Mouse (Mus musculus) adrenal gland, postnatal 10 days (tissue): ENCODE results near the gene Lgi4. TPM values are rescaled to one million over a fixed set of nuclear protein-coding genes. Genes with fewer than 3 reads are reported as not detected.

Experiments used
- DNase-seq: peaks from one replicate; pipeline ENCODE4 v3.0.0; 2021; ENCODE audit warnings: mixed read lengths
- total RNA-seq, 2 experiments: library from RNA; stranded (reverse); gene quantifications; 2 replicates each; pipeline ENCODE4 v1.2.3; 2021

The Lgi4 gene
- total RNA-seq, 2 experiments from 2014 or later: 6.1 to 7.0 TPM

GRCm38 (mm10) chr7:31051321-31052021 is 7.7 kb upstream of the Lgi4 start, which contains the start of gene Fxyd7:
Fxyd7 (minus strand) TSS chr7:31051467.
- DNase-seq: no peak

- no peak for DNase-seq
These were observed 6.9 kb upstream of the Lgi4 start for GRCm38 (mm10) chr7:31052251-31052635.

GRCm38 (mm10) chr7:31052636-31053434 is 6.3 kb upstream of the Lgi4 start:
- peak; percentile 55 for DNase-seq

GRCm38 (mm10) chr7:31053882-31054447 is 5.2 kb upstream of the Lgi4 start:
- DNase-seq: no peak

GRCm38 (mm10) chr7:31054661-31055320 is 4.4 kb upstream of the Lgi4 start:
- DNase-seq: peak; percentile 54

- peak; percentile 90 for DNase-seq
These were observed 3.8 kb upstream of the Lgi4 start for GRCm38 (mm10) chr7:31055354-31055824.

GRCm38 (mm10) chr7:31055883-31056282 is 3.3 kb upstream of the Lgi4 start:
- peak; percentile 65 for DNase-seq

GRCm38 (mm10) chr7:31056448-31056847 is 2.7 kb upstream of the Lgi4 start:
- DNase-seq: no peak

- no peak for DNase-seq
These were observed 2.1 kb upstream of the Lgi4 start, which contains the start of gene Fxyd1 for GRCm38 (mm10) chr7:31057071-31057470. Fxyd1 (minus strand) TSS chr7:31057199.

- DNase-seq: no peak
These were observed 1.4 kb upstream of the Lgi4 start for GRCm38 (mm10) chr7:31057730-31058129.

- no peak for DNase-seq
These were observed 931 bp upstream of the Lgi4 start for GRCm38 (mm10) chr7:31058211-31058610.

GRCm38 (mm10) chr7:31059919-31060620 is 928 bp downstream of the Lgi4 start:
- DNase-seq: no peak

- no peak for DNase-seq
These were observed 1.5 kb downstream of the Lgi4 start for GRCm38 (mm10) chr7:31060621-31061010.

GRCm38 (mm10) chr7:31063074-31063560 is 4.0 kb downstream of the Lgi4 start:
- DNase-seq: no peak

- peak; percentile 55 for DNase-seq
These were observed 8.7 kb downstream of the Lgi4 start for GRCm38 (mm10) chr7:31067836-31068235.

GRCm38 (mm10) chr7:31069491-31069890 is 10.3 kb downstream of the Lgi4 start:
- DNase-seq: no peak

GRCm38 (mm10) chr7:31070324-31070723 is 11.2 kb downstream of the Lgi4 start:
- no peak for DNase-seq

- DNase-seq: no peak
These were observed 13.2 kb downstream of the Lgi4 start for GRCm38 (mm10) chr7:31072326-31072725.

GRCm38 (mm10) chr7:31073546-31073945 is 14.4 kb downstream of the Lgi4 start:
- no peak for DNase-seq

- DNase-seq: peak; percentile 53
These were observed 15.0 kb downstream of the Lgi4 start for GRCm38 (mm10) chr7:31074061-31074712.

- DNase-seq: no peak
These were observed 15.5 kb downstream of the Lgi4 start for GRCm38 (mm10) chr7:31074713-31075069.
